Mouse (Mus musculus): ENCODE data around the gene Ppm1b. TPM values are rescaled to one million over a fixed set of nuclear protein-coding genes. Genes with fewer than 3 reads are reported as not detected.

Gene Ppm1b
- total and polyA plus RNA-seq, 2 experiments from 2014 or later, result 51.9 to 54.7 TPM

DNA sequence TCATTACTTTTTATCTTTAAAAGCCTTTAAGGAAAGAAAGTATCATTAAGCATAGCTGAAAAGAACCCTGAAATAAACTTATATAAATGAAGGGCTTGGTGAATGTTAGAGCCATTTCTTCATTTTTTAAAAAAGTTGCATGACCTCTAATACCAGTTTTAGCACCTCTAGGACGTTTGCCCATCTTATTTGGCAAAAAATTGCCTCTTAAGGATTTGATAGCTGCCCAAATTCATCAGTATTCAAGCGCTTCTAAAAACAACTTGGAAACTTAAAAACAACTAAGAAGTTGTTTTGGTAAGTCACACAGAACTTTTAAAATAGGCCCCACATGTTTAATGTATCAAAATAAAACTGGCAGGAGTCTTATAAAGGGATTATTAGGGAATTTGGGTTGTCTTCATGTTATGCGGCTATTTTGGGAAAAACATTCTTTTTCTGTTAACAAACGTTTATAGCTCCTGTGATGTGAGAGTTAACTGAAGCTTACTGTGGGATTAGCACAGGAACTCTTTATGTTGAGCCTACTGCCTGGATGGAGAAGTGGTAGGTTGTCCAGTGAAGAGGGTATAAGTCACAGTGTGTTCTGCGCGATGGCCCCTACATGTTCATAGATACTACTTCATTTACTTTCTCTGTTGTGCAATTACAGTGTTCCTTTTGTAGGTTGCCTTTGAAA lies 2.6 kb downstream of the Ppm1b start:
- Histone ChIP-seq H3K27me3 (ENCODE audit: insufficient read depth, low read length) (no peaks in the 10 kb centered on the region), H3K36me3 (ENCODE audit: insufficient read depth, low read length) (no peaks in the 10 kb centered on the region), H3K4me3 (ENCODE audit: low read depth, low read length) (peak overlapping the region; percentile 97), H3K27ac (ENCODE audit: low read depth, low read length) (no peak overlapping the region), H3K4me2 (ENCODE audit: low read depth, low read length, poor library complexity, severe bottlenecking) (peak overlapping the region; percentile 56), H3K9me3 (ENCODE audit: low read length) (no peaks in the 10 kb centered on the region), H3K4me1 (ENCODE audit: insufficient read depth, low read length) (peaks cover 14% of the 10 kb centered on the region), H3K9ac (replicated peaks; ENCODE audit: low read length, poor library complexity, severe bottlenecking) (0 out of 2 replicates have a peak overlapping the region, but pooled peaks have one; percentile 19)
- DNase-seq (ENCODE audit: low spot score), result no peak
- no peak for ATAC-seq (ENCODE audit: low FRiP score)
- no peak for TF ChIP-seq CTCF (IDR thresholded peaks at IDR 0.05)
- WGBS, result 28% methylated on average over 6 of the region's 6 CpGs

- 61% methylated on average over 3 of the region's 3 CpGs for WGBS
- 0 out of 2 replicates have a peak overlapping the region, but pooled peaks have one; percentile 19 for H3K9ac ChIP-seq (replicated peaks; ENCODE audit: low read length, poor library complexity, severe bottlenecking)
- H3K4me3 ChIP-seq (ENCODE audit: low read depth, low read length), result peak overlapping the region; percentile 97
- ATAC-seq (ENCODE audit: low FRiP score), result no peak
- H3K27me3 ChIP-seq (ENCODE audit: insufficient read depth, low read length), result no peaks in the 10 kb centered on the region
- H3K27ac ChIP-seq (ENCODE audit: low read depth, low read length), result no peak overlapping the region
- peaks cover 14% of the 10 kb centered on the region for H3K4me1 ChIP-seq (ENCODE audit: insufficient read depth, low read length)
- DNase-seq (ENCODE audit: low spot score), result no peak
- no peaks in the 10 kb centered on the region for H3K36me3 ChIP-seq (ENCODE audit: insufficient read depth, low read length)
- no peaks in the 10 kb centered on the region for H3K9me3 ChIP-seq (ENCODE audit: low read length)
- peak overlapping the region; percentile 56 for H3K4me2 ChIP-seq (ENCODE audit: low read depth, low read length, poor library complexity, severe bottlenecking)
- TF ChIP-seq CTCF (IDR thresholded peaks at IDR 0.05), result no peak
Observed at GRCm38 (mm10) chr17:84959665-84960020, 3.1 kb downstream of the Ppm1b start.

DNA sequence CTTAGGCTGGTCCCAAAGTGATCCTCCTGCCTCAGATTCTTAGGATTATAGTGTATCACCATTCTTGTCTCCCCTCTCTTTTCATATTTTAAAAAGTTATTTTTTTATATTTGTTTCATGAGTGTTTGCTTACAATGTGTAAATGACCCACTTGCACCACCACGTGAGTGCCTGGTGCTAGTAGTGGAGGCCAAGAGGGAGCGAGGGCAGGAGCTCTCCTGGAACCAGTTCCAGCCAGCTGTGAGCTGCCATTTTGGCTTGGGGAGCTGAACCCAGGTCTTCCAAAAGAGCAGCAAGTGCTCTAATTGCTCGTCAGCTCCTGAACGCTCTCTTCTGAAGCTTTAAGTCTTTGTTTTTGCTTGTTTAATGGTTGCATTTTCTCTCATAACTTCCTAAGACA lies 3.6 kb downstream of the Ppm1b start:
- WGBS, result 71% methylated on average over 4 of the region's 4 CpGs
- Histone ChIP-seq H3K9me3 (ENCODE audit: low read length) (no peaks in the 10 kb centered on the region), H3K27ac (ENCODE audit: low read depth, low read length) (no peak overlapping the region), H3K9ac (replicated peaks; ENCODE audit: low read length, poor library complexity, severe bottlenecking) (no peak overlapping the region), H3K4me3 (ENCODE audit: low read depth, low read length) (peak overlapping the region; percentile 97; the same call in 1 of the 2 replicates), H3K4me2 (ENCODE audit: low read depth, low read length, poor library complexity, severe bottlenecking) (peak overlapping the region; percentile 56), H3K4me1 (ENCODE audit: insufficient read depth, low read length) (peaks cover 14% of the 10 kb centered on the region), H3K27me3 (ENCODE audit: insufficient read depth, low read length) (no peaks in the 10 kb centered on the region), H3K36me3 (ENCODE audit: insufficient read depth, low read length) (no peaks in the 10 kb centered on the region)
- DNase-seq (ENCODE audit: low spot score) (no peak), ATAC-seq (ENCODE audit: low FRiP score) (no peak)
- no peak for TF ChIP-seq CTCF (IDR thresholded peaks at IDR 0.05)

GRCm38 (mm10) chr17:84962046-84962445 lies 5.5 kb downstream of the Ppm1b start:
- H3K9me3 ChIP-seq (ENCODE audit: low read length), result no peaks in the 10 kb centered on the region
- no peak overlapping the region for H3K4me2 ChIP-seq (ENCODE audit: low read depth, low read length, poor library complexity, severe bottlenecking)
- WGBS, result 88% methylated on average over 4 of the region's 4 CpGs
- DNase-seq (ENCODE audit: low spot score) (no peak), ATAC-seq (ENCODE audit: low FRiP score) (no peak)
- H3K9ac ChIP-seq (replicated peaks; ENCODE audit: low read length, poor library complexity, severe bottlenecking), result no peak overlapping the region
- H3K27me3 ChIP-seq (ENCODE audit: insufficient read depth, low read length), result no peaks in the 10 kb centered on the region
- no peak overlapping the region for H3K27ac ChIP-seq (ENCODE audit: low read depth, low read length)
- TF ChIP-seq CTCF (IDR thresholded peaks at IDR 0.05), result no peak
- peaks cover 14% of the 10 kb centered on the region for H3K4me1 ChIP-seq (ENCODE audit: insufficient read depth, low read length)
- no peaks in the 10 kb centered on the region for H3K36me3 ChIP-seq (ENCODE audit: insufficient read depth, low read length)
- no peak overlapping the region for H3K4me3 ChIP-seq (ENCODE audit: low read depth, low read length)

- ATAC-seq (ENCODE audit: low FRiP score) (no peak), DNase-seq (ENCODE audit: low spot score) (no peak)
- Histone ChIP-seq H3K9me3 (ENCODE audit: low read length) (no peaks in the 10 kb centered on the region), H3K27ac (ENCODE audit: low read depth, low read length) (no peak overlapping the region), H3K9ac (replicated peaks; ENCODE audit: low read length, poor library complexity, severe bottlenecking) (no peak overlapping the region), H3K27me3 (ENCODE audit: insufficient read depth, low read length) (no peaks in the 10 kb centered on the region), H3K36me3 (ENCODE audit: insufficient read depth, low read length) (no peaks in the 10 kb centered on the region), H3K4me1 (ENCODE audit: insufficient read depth, low read length) (peaks cover 14% of the 10 kb centered on the region), H3K4me3 (ENCODE audit: low read depth, low read length) (no peak overlapping the region), H3K4me2 (ENCODE audit: low read depth, low read length, poor library complexity, severe bottlenecking) (no peak overlapping the region)
- 82% methylated on average over 6 of the region's 6 CpGs for WGBS
- no peak for TF ChIP-seq CTCF (IDR thresholded peaks at IDR 0.05)
Observed at GRCm38 (mm10) chr17:84963651-84964050, 7.1 kb downstream of the Ppm1b start.

DNA sequence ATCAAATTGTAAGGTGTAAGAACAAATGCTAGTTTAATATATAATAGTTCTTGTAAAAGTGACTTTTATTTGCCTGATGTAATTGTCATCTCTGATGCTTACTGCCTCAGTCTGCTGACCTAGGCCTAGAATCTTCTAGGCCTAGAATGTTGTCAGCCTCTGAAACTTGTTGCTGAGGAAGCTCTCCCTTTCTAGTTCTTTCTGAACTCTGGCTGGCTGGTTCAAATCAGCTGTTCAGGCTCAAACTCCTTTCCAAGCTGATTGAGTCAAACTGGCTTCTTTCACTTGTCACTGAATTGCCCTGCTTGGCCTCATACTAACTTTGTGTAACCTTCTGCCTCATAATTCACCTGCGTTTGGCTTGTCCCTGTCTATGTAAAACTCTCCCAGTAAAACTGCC lies 9.7 kb downstream of the Ppm1b start:
- ATAC-seq (ENCODE audit: low FRiP score), result no peak
- Histone ChIP-seq H3K9ac (replicated peaks; ENCODE audit: low read length, poor library complexity, severe bottlenecking) (no peak overlapping the region), H3K4me1 (ENCODE audit: insufficient read depth, low read length) (no peaks in the 10 kb centered on the region), H3K9me3 (ENCODE audit: low read length) (no peaks in the 10 kb centered on the region), H3K27me3 (ENCODE audit: insufficient read depth, low read length) (no peaks in the 10 kb centered on the region), H3K36me3 (ENCODE audit: insufficient read depth, low read length) (no peaks in the 10 kb centered on the region), H3K27ac (ENCODE audit: low read depth, low read length) (no peak overlapping the region), H3K4me3 (ENCODE audit: low read depth, low read length) (no peak overlapping the region), H3K4me2 (ENCODE audit: low read depth, low read length, poor library complexity, severe bottlenecking) (no peak overlapping the region)
- DNase-seq (ENCODE audit: low spot score), result no peak
- 100% methylated on average over 1 of the region's 1 CpGs for WGBS
- TF ChIP-seq CTCF (IDR thresholded peaks at IDR 0.05), result no peak

All from midbrain, postnatal 0 days (tissue).